Mouse (Mus musculus) kidney, embryonic 14.5 days (tissue): ENCODE results near the gene Zfp69. TPM values are rescaled to one million over a fixed set of nuclear protein-coding genes. Genes with fewer than 3 reads are reported as not detected.

Experiments used
- ATAC-seq: fragments of 200-750 bp; cut with Nextera tagmentation; 2 replicates; pipeline ENCODE4 v1.8.0; 2017; ENCODE audit warnings: moderate number of reproducible peaks, mild to moderate bottlenecking, moderate TSS enrichment, moderate library complexity; ENCODE audit not compliant: low FRiP score, low TSS enrichment
- H3K27ac ChIP-seq: fragments of 300-500 bp; sonication (generic); 2 replicates; pipeline ENCODE4 v1.5.1; 2014; ENCODE audit warnings: low read depth, mild to moderate bottlenecking, low read length, moderate library complexity, mixed read lengths
- H3K27me3 ChIP-seq: fragments of 300-500 bp; sonication (generic); 2 replicates; pipeline ENCODE4 v1.6.1; 2014; ENCODE audit warnings: mild to moderate bottlenecking, low read length; ENCODE audit not compliant: control insufficient read depth, insufficient read depth
- H3K36me3 ChIP-seq: fragments of 300-500 bp; sonication (generic); 2 replicates; pipeline ENCODE4 v1.6.1; 2014; ENCODE audit warnings: low read length, mixed read lengths; ENCODE audit not compliant: control insufficient read depth, insufficient read depth
- H3K4me1 ChIP-seq: fragments of 300-500 bp; sonication (generic); 2 replicates; pipeline ENCODE4 v1.6.1; 2014; ENCODE audit warnings: low read length, mixed read lengths; ENCODE audit not compliant: control insufficient read depth, insufficient read depth
- H3K4me2 ChIP-seq: fragments of 300-500 bp; sonication (generic); replicated peaks from 2 replicates; pipeline ENCODE4 v1.6.1; 2014; ENCODE audit warnings: low read depth, mild to moderate bottlenecking, low read length
- H3K4me3 ChIP-seq: fragments of 300-500 bp; sonication (generic); 2 replicates; pipeline ENCODE4 v1.5.1; 2014; ENCODE audit warnings: mild to moderate bottlenecking, low read length
- H3K9ac ChIP-seq: fragments of 300-500 bp; sonication (generic); 2 replicates; pipeline ENCODE4 v1.6.1; 2014; ENCODE audit warnings: low read depth, mild to moderate bottlenecking, low read length, moderate library complexity
- H3K9me3 ChIP-seq: fragments of 300-500 bp; sonication (generic); 2 replicates; pipeline ENCODE4 v1.6.1; 2016; ENCODE audit warnings: low read length; ENCODE audit not compliant: control insufficient read depth
- WGBS: fragments of 180-500 bp; shearing (Covaris S2); extraction: QIAGEN DNeasy Blood & Tissue Kit; methylation state at CpG from one replicate; pipeline ENCODE4 v1.1.7; 2014; 5-methylcytosine and 5-hydroxymethylcytosine counted together
- polyA plus RNA-seq: library from polyadenylated mRNA; unstranded; fragments of >200 nt; fragmentation: Nextera tagmentation; extraction: Ambion mirVana; gene quantifications from 2 replicates; pipeline ENCODE4 v1.2.1, GENCODE M21; 2014

The Zfp69 gene
- 9.0 and 9.9 TPM in 2 replicates for polyA plus RNA-seq

DNA sequence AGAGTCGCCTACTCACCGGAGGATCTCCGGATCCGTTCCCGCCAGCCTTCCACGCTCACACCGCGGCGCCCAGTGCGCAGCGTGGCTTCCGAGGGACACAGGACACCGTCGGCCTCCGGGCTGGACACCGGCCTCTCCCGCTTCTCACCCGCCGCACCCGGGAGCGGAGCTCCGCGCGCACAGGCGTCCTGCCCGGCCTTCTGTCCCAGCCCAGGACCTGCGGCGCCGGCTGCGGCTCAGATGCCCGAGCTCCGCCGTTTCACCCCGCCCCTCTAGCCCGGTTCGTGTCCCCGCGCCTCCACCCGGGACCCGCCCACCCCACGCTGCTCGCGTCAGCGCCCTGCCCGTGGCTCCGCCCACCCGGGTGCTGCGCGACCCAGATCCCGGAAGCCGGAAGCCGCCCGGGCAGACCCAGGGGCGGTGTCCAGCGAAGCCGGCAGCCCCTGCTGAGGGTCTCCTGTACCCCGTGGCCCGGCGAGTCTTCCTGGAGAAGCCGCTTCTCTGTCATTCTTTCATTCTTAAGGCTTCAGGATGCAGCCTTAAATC, at the start of gene Zfp69:
Gene Zfp69, minus strand, starts transcription at position 272 of the 546 bp plus-strand sequence.
- WGBS = under 1% methylated on average over 60 of the region's 60 CpGs
- peak within 1 kb of the TSS; percentile 82 for H3K27ac ChIP-seq
- ATAC-seq = peak; percentile 98
- H3K9ac ChIP-seq = peak within 1 kb of the TSS; percentile 85
- no peaks in the 10 kb centered on the region for H3K27me3 ChIP-seq
- no peaks in the 10 kb centered on the region for H3K9me3 ChIP-seq
- peak within 1 kb of the TSS; percentile 84 for H3K4me3 ChIP-seq
- H3K4me1 ChIP-seq = no peaks in the 10 kb centered on the region
- peak within 1 kb of the TSS; percentile 85 for H3K4me2 ChIP-seq
- H3K36me3 ChIP-seq = peaks cover 5% of the 10 kb centered on the region; the same call in 1 of the 2 replicates

DNA sequence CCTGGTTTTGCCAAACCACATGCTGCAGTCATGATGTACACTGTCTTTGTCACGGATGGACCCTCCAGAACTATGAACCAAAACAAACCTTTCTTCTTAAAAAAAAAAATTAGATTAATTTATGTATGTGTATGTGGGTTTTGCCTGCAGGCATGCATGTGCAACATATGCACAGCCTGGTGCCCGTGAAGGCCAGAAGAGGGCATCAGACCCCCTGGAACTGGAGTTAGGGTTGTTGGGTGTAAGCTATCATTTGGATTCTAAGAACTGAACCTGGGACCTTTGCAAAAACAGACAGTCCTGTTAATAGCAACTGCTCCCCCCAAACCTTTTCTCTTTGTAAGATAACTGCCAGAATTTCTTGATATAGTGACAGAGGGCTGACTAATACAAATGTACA, 49.5 kb upstream of the Zfp69 start:
- Histone ChIP-seq H3K9me3 (no peaks in the 10 kb centered on the region), H3K4me3 (no peak overlapping the region), H3K4me1 (peaks cover 13% of the 10 kb centered on the region), H3K36me3 (no peaks in the 10 kb centered on the region), H3K4me2 (no peak overlapping the region), H3K27ac (no peak overlapping the region), H3K9ac (no peak overlapping the region), H3K27me3 (no peaks in the 10 kb centered on the region)
- 85% methylated on average over 2 of the region's 2 CpGs for WGBS
- no peak for ATAC-seq

DNA sequence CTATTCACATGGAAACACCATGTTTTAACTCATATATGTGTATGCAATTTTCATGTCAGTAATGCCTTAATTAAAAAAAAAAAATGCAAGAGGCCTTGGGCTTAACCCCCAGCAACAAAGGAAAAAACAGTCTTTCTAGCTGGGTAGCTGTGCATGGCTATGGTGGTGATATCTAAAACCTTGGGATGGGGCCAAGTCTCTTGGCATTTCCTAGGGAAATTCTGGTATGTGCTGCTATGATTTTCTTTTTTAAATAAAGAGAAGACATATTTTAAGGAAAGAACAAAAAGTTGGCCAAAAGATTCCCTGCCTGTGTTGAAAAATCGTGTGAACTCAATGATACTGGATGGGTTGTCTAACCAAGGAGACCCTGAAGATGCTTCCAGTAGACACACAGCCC, 44.4 kb upstream of the Zfp69 start:
- Histone ChIP-seq H3K36me3 (no peaks in the 10 kb centered on the region), H3K9me3 (no peaks in the 10 kb centered on the region), H3K27ac (no peak overlapping the region), H3K4me1 (no peaks in the 10 kb centered on the region), H3K4me3 (no peak overlapping the region), H3K4me2 (no peak overlapping the region), H3K9ac (no peak overlapping the region), H3K27me3 (no peaks in the 10 kb centered on the region)
- no peak for ATAC-seq
- WGBS = 82% methylated on average over 1 of the region's 1 CpGs

DNA sequence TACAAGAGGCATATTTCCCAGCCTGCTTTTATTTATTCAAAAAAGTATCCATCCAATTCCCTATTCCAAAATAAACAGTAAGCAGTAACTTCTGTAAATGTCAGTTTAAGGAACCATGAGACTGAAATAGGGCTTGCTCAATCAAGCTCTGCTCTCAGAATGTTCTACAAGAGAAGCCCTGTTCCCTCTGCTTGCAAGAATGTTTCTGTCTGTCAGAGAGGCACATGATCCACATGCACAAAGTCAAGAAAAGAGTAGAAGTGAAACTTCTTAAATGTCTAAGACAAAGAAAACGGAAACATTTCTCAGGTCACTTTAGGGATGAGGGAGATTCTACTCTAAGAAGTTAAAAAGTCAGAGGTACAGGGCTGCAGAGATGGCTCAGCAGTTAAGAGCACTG, 41.5 kb upstream of the Zfp69 start:
- Histone ChIP-seq H3K4me1 (no peaks in the 10 kb centered on the region), H3K27ac (no peak overlapping the region), H3K9ac (no peak overlapping the region), H3K4me3 (no peak overlapping the region), H3K27me3 (no peaks in the 10 kb centered on the region), H3K4me2 (no peak overlapping the region), H3K36me3 (no peaks in the 10 kb centered on the region), H3K9me3 (peaks cover 5% of the 10 kb centered on the region; the same call in 1 of the 2 replicates)
- WGBS = 94% methylated on average over 1 of the region's 1 CpGs
- ATAC-seq = no peak

DNA sequence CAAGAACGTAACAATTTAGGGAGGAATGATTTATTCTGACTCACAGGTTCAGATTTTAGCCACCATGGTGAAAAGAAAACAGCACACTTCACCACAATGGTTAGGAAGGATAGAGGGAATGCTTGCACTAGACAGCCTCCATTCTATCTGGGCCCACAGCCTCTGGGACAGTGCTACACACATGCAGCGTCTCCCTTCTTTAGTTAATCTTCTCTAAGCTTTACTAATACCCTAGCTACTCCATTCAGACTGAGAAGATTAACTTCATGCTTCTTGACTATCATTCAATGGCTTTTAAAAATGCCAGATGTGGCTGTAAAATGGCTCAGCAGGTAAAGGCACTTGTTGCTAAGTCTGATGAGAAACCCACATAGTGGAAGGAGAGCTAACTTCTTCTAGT, 40.8 kb upstream of the Zfp69 start:
- H3K4me2 ChIP-seq = no peak overlapping the region
- H3K4me3 ChIP-seq = no peak overlapping the region
- no peak for ATAC-seq

DNA sequence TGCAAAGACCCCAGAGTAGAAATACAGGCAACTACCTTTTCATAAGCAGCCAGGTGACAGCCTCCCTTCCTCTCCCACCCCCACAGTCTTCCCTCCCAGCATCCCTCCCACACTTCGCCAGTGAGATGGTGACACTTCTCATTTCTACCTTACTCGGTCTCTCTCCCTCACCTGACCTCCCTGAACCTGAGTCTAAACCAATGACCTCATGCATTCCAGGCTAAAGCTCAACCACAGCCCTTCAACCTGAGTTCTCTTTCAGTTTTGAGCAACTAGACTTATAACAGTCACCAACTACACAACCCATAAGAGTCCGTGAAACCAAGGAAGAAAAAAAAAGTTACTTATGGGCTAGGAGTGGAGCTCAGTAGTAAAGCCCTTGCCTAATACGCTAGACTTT, 35.8 kb upstream of the Zfp69 start:
- Histone ChIP-seq H3K4me2 (no peak overlapping the region), H3K9ac (no peak overlapping the region), H3K9me3 (peaks cover 5% of the 10 kb centered on the region; the same call in 1 of the 2 replicates), H3K36me3 (peaks cover 11% of the 10 kb centered on the region; the same call in 1 of the 2 replicates), H3K4me1 (no peaks in the 10 kb centered on the region), H3K4me3 (no peak overlapping the region), H3K27ac (no peak overlapping the region), H3K27me3 (no peaks in the 10 kb centered on the region)
- WGBS = 66% methylated on average over 4 of the region's 4 CpGs
- no peak for ATAC-seq

More for the DNA sequence above, 40.8 kb upstream of the Zfp69 start:
- H3K27me3 ChIP-seq = no peaks in the 10 kb centered on the region
- no peaks in the 10 kb centered on the region for H3K4me1 ChIP-seq
- H3K36me3 ChIP-seq = no peaks in the 10 kb centered on the region
- H3K27ac ChIP-seq = no peak overlapping the region
- H3K9me3 ChIP-seq = peaks cover 5% of the 10 kb centered on the region; the same call in 1 of the 2 replicates
- no peak overlapping the region for H3K9ac ChIP-seq
- WGBS = 87% methylated on average over 2 of the region's 2 CpGs

DNA sequence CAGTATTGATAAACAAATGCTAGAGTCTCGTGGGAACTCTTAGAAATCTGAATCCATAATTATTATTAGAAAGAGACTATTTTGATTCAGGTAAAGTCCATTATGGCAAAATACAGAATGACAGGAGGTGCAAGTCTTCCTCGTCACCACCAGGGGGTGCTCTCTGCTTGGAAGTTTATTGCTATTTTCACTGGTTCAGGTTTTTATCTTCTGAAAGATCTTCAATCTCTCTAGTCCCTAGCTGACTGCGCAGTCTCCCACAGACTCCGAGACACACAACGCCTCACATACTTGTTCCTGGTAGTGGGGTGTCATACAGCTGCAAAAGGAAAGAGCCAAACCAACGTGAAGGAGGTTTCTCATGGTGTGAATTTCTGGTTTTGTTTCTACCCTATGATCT, 34.9 kb upstream of the Zfp69 start:
- no peak overlapping the region for H3K9ac ChIP-seq
- H3K4me2 ChIP-seq = no peak overlapping the region
- no peak overlapping the region for H3K27ac ChIP-seq
- H3K4me1 ChIP-seq = no peaks in the 10 kb centered on the region
- 20% methylated on average over 6 of the region's 6 CpGs for WGBS
- H3K27me3 ChIP-seq = no peaks in the 10 kb centered on the region
- H3K4me3 ChIP-seq = no peak overlapping the region
- peaks cover 11% of the 10 kb centered on the region; the same call in 1 of the 2 replicates for H3K36me3 ChIP-seq
- peaks cover 5% of the 10 kb centered on the region; the same call in 1 of the 2 replicates for H3K9me3 ChIP-seq
- ATAC-seq = no peak

DNA sequence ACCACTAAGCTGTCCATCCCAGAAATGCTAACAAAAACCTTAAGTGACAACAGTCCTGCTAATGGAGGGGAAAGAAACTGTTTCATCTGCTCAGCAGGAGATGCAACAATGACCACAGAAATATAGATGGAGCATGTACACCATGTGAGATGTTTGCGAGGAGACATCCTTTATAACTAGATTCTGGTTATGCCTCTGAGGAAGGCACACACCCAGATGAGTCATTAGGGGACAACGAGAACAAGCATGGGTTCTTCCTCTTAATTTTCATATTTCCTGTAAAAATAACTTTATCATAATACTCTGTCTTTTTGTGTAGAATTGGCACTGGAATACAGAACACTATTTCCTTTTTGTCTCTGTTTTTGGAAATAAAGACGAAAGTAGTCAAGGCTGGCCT, 26.7 kb upstream of the Zfp69 start:
- 89% methylated on average over 3 of the region's 3 CpGs for WGBS
- no peak overlapping the region for H3K27ac ChIP-seq
- no peaks in the 10 kb centered on the region for H3K27me3 ChIP-seq
- no peak overlapping the region for H3K9ac ChIP-seq
- peaks cover 21% of the 10 kb centered on the region; the same call in 1 of the 2 replicates for H3K36me3 ChIP-seq
- H3K4me1 ChIP-seq = no peaks in the 10 kb centered on the region
- H3K9me3 ChIP-seq = no peaks in the 10 kb centered on the region
- no peak for ATAC-seq
- H3K4me2 ChIP-seq = no peak overlapping the region
- H3K4me3 ChIP-seq = no peak overlapping the region

DNA sequence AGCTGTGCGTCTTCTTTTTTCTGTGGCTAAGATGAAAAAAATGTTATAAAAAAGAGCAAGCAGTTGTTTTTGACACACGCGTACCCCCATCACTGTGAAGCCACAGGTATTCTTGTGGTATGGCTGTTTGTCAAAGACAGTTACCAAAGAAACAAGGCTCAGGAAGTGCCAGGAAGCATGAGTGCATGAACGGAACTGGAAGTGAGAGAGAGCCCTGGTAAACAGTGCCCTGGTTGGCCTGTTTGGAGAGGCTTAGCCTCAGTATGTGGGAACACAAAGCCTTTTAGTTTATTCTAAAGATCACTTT, 23.9 kb upstream of the Zfp69 start:
- 91% methylated on average over 4 of the region's 4 CpGs for WGBS
- Histone ChIP-seq H3K4me3 (no peak overlapping the region), H3K27ac (no peak overlapping the region), H3K36me3 (peaks cover 37% of the 10 kb centered on the region), H3K4me2 (no peak overlapping the region), H3K4me1 (no peaks in the 10 kb centered on the region), H3K9ac (no peak overlapping the region), H3K9me3 (no peaks in the 10 kb centered on the region), H3K27me3 (no peaks in the 10 kb centered on the region)
- no peak for ATAC-seq
